Mouse (Mus musculus) heart, embryonic 12.5 days (tissue): ENCODE measurements at regions not wholly inside any gene's neighbourhood (a gene's known extent, or its start where the extent isn't known, plus 50 kb on each side); places are given as distances from the start of the nearest gene placed in this dataset.

Experiments
- ATAC-seq: fragments of 200-750 bp; cut with Nextera tagmentation; 2 replicates; pipeline ENCODE4 v1.8.0; 2017; ENCODE audit warnings: moderate TSS enrichment, moderate library complexity; ENCODE audit not compliant: insufficient number of reproducible peaks, low FRiP score
- H3K27ac ChIP-seq: fragments of 300-500 bp; sonication (generic); 2 replicates; pipeline ENCODE4 v1.5.1; 2016; ENCODE audit warnings: mild to moderate bottlenecking, moderate library complexity; ENCODE audit not compliant: poor library complexity, severe bottlenecking
- H3K27me3 ChIP-seq: fragments of 300-500 bp; sonication (generic); replicated peaks from 2 replicates; pipeline ENCODE4 v1.6.1; 2016; ENCODE audit warnings: mild to moderate bottlenecking, moderate library complexity
- H3K36me3 ChIP-seq: fragments of 300-500 bp; sonication (generic); 2 replicates; pipeline ENCODE4 v1.6.1; 2016; ENCODE audit warnings: mild to moderate bottlenecking, moderate library complexity
- H3K4me1 ChIP-seq: fragments of 300-500 bp; sonication (generic); replicated peaks from 2 replicates; pipeline ENCODE4 v1.6.1; 2016; ENCODE audit warnings: mild to moderate bottlenecking
- H3K4me2 ChIP-seq: fragments of 300-500 bp; sonication (generic); 2 replicates; pipeline ENCODE4 v1.6.1; 2016; ENCODE audit warnings: mild to moderate bottlenecking, moderate library complexity
- H3K4me3 ChIP-seq: fragments of 300-500 bp; sonication (generic); 2 replicates; pipeline ENCODE4 v1.5.1; 2016; ENCODE audit warnings: mild to moderate bottlenecking
- H3K9ac ChIP-seq: fragments of 300-500 bp; sonication (generic); 2 replicates; pipeline ENCODE4 v1.6.1; 2016; ENCODE audit warnings: mild to moderate bottlenecking, moderate library complexity
- H3K9me3 ChIP-seq: fragments of 300-500 bp; sonication (generic); replicated peaks from 2 replicates; pipeline ENCODE4 v1.6.1; 2016; ENCODE audit warnings: mild to moderate bottlenecking, moderate library complexity
- WGBS: fragments of 180-500 bp; shearing (Covaris S2); methylation state at CpG from one replicate; pipeline ENCODE4 v1.1.7; 2016; 5-methylcytosine and 5-hydroxymethylcytosine counted together

DNA sequence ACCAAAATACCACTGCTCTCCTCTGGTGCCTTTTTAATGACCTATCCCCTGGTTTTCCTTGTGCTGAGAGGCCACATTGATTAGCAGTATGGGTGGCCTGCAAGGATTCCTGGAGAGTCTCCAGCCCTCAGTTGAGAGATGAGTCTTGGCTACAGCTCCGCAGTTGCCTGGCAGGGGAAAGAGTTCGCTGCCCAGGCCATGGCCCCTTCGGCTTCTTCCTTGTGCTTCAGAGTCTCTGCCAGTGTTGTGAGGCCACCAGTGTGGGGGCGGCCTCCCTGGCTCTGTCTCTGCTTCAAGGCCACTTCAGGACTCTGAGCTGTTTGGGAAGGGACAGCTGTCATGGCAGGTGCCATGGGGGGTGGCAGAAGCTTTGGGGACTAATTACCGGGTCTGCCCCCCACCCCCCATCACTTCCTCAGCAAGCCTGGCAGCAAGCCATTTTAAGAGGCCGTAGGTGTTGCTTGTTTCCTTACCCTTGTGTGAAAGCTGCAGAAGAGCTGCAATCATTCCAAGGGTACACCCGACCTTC is 85.8 kb upstream of the Gria1 start:
- ATAC-seq = no peak
- no peaks in the 10 kb centered on the region for H3K9me3 ChIP-seq
- no peak overlapping the region for H3K4me2 ChIP-seq
- H3K4me3 ChIP-seq = no peak overlapping the region
- no peaks in the 10 kb centered on the region for H3K36me3 ChIP-seq
- WGBS = 83% methylated on average over 7 of the region's 7 CpGs
- H3K9ac ChIP-seq = no peak overlapping the region
- H3K27ac ChIP-seq = no peak overlapping the region
- H3K27me3 ChIP-seq = no peaks in the 10 kb centered on the region
- H3K4me1 ChIP-seq = no peaks in the 10 kb centered on the region

DNA sequence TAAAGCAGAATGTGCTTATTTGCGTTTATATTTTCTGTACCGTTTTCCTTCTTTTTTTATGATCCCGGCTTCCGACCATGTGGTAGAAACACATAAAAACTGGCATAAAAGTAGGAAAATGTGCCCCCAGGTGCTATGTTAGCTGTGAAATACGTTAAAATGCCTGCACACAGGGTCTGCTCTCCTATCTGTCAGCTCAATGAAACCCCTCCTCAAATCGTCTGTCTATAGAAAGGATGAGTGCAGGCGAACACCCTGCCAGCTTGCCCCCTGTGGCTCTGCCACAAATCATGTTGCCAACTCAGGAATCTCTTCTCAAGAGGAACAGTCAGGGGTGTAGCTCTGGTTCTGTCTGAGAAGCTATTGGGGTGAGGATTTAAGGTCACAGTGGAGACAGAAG is 78.4 kb upstream of the Gria1 start:
- no peak overlapping the region for H3K4me2 ChIP-seq
- no peaks in the 10 kb centered on the region for H3K36me3 ChIP-seq
- H3K9me3 ChIP-seq = 0 out of 2 replicates have a peak, but pooled peaks cover 3% of the 10 kb centered on the region
- H3K27me3 ChIP-seq = no peaks in the 10 kb centered on the region
- no peak overlapping the region for H3K4me3 ChIP-seq
- H3K27ac ChIP-seq = no peak overlapping the region
- 78% methylated on average over 7 of the region's 7 CpGs for WGBS
- ATAC-seq = no peak
- H3K4me1 ChIP-seq = no peaks in the 10 kb centered on the region
- H3K9ac ChIP-seq = no peak overlapping the region

DNA sequence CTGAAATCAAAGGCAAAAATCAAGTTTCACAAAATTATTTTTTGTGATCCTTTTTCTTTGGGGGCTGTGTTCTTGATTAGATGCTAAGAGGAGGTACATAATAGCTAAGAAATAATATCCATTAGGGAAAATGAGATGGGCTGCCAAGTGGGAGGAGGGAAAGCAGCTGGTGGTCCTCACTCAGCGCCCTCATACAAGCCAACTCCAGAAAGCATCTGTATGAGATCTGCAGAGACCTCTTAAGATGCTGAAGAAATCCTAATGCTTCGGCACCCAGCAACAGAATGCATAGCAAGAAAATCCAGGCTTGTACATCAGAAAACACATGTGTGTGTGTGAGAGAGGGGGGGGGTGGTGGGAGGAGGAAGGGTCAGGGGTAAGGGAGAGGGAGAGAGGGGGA is 58.8 kb upstream of the Gria1 start:
- Histone ChIP-seq H3K4me2 (no peak overlapping the region), H3K36me3 (no peaks in the 10 kb centered on the region), H3K9me3 (no peaks in the 10 kb centered on the region), H3K27ac (no peak overlapping the region), H3K4me1 (no peaks in the 10 kb centered on the region), H3K9ac (no peak overlapping the region), H3K27me3 (peaks cover 13% of the 10 kb centered on the region; the same call in 1 of the 2 replicates), H3K4me3 (no peak overlapping the region)
- WGBS = 64% methylated on average over 2 of the region's 2 CpGs
- ATAC-seq = no peak

DNA sequence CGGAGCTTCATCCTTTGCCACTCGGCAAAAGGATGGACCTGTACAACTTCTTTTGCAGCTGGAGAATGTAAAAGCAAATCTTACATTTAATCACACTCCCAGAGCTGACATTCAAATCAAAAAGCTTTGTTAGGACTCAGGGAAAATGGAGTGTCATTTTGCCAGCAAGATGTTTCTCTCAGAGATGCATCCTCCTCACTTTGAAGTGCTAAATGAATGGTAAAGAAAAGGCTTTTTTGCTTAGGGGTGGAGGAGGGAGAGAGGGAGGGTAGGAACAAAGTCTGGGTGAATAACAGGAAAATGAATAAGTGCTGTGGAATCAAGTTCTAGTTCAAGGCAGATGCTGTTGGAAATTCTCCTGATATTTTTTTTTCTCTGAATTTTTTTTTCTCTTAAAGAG is 53.4 kb upstream of the Gria1 start:
- H3K36me3 ChIP-seq = no peaks in the 10 kb centered on the region
- no peaks in the 10 kb centered on the region for H3K27me3 ChIP-seq
- no peak overlapping the region for H3K4me3 ChIP-seq
- no peaks in the 10 kb centered on the region for H3K9me3 ChIP-seq
- H3K9ac ChIP-seq = no peak overlapping the region
- H3K27ac ChIP-seq = no peak overlapping the region
- WGBS = 83% methylated on average over 2 of the region's 2 CpGs
- ATAC-seq = no peak
- H3K4me2 ChIP-seq = no peak overlapping the region
- H3K4me1 ChIP-seq = no peaks in the 10 kb centered on the region
